Mouse (Mus musculus) stomach, embryonic 14.5 days (tissue): Measurements from ENCODE around the gene Ndfip2. TPM values are rescaled to one million over a fixed set of nuclear protein-coding genes. Genes with fewer than 3 reads are reported as not detected.

Experiments used
- ATAC-seq: fragments of 200-750 bp; cut with Nextera tagmentation; 2 replicates; pipeline ENCODE4 v1.8.0; 2017; ENCODE audit warnings: low read depth, moderate TSS enrichment; ENCODE audit not compliant: insufficient number of reproducible peaks, insufficient read depth, low FRiP score
- H3K27ac ChIP-seq: fragments of 300-500 bp; sonication (generic); 2 replicates; pipeline ENCODE4 v1.5.1; 2014; ENCODE audit warnings: mild to moderate bottlenecking, low read length, moderate library complexity, mixed read lengths
- H3K27me3 ChIP-seq: fragments of 300-500 bp; sonication (generic); 2 replicates; pipeline ENCODE4 v1.6.1; 2014; ENCODE audit warnings: low read length, control low read depth, mixed read lengths; ENCODE audit not compliant: control insufficient read depth, insufficient read depth
- H3K36me3 ChIP-seq: fragments of 300-500 bp; sonication (generic); 2 replicates; pipeline ENCODE4 v1.6.1; 2014; ENCODE audit warnings: mild to moderate bottlenecking, control low read depth, low read length, moderate library complexity, mixed read lengths; ENCODE audit not compliant: control insufficient read depth, insufficient read depth
- H3K4me1 ChIP-seq: fragments of 300-500 bp; sonication (generic); 2 replicates; pipeline ENCODE4 v1.6.1; 2014; ENCODE audit warnings: low read length, control low read depth, mixed read lengths; ENCODE audit not compliant: control insufficient read depth, insufficient read depth
- H3K4me2 ChIP-seq: fragments of 300-500 bp; sonication (generic); replicated peaks from 2 replicates; pipeline ENCODE4 v1.6.1; 2014; ENCODE audit warnings: low read depth, low read length, control low read depth
- H3K4me3 ChIP-seq: fragments of 300-500 bp; sonication (generic); 2 replicates; pipeline ENCODE4 v1.5.1; 2014; ENCODE audit warnings: low read depth, low read length, control low read depth
- H3K9ac ChIP-seq: fragments of 300-500 bp; sonication (generic); replicated peaks from 2 replicates; pipeline ENCODE4 v1.6.1; 2014; ENCODE audit warnings: low read depth, mild to moderate bottlenecking, control low read depth, low read length, moderate library complexity, mixed read lengths
- H3K9me3 ChIP-seq: fragments of 300-500 bp; sonication (generic); 2 replicates; pipeline ENCODE4 v1.6.1; 2016; ENCODE audit warnings: low read depth, low read length, control low read depth; ENCODE audit not compliant: control insufficient read depth
- WGBS: fragments of 180-500 bp; shearing (Covaris S2); extraction: QIAGEN DNeasy Blood & Tissue Kit; methylation state at CpG from one replicate; pipeline ENCODE4 v1.1.7; 2014; 5-methylcytosine and 5-hydroxymethylcytosine counted together
- polyA plus RNA-seq: library from polyadenylated mRNA; unstranded; fragments of >200 nt; fragmentation: Nextera tagmentation; extraction: Ambion mirVana; gene quantifications from 2 replicates; pipeline ENCODE4 v1.2.1, GENCODE M21; 2014

The Ndfip2 gene
- polyA plus RNA-seq, 1 experiment from 2014 or later: 71.2 TPM

- H3K36me3 ChIP-seq: peaks cover 7% of the 10 kb centered on the region; the same call in 1 of the 2 replicates
- no peaks in the 10 kb centered on the region for H3K27me3 ChIP-seq
- no peaks in the 10 kb centered on the region for H3K9me3 ChIP-seq
- H3K4me2 ChIP-seq: no peak overlapping the region
- no peak for ATAC-seq
- no peaks in the 10 kb centered on the region for H3K4me1 ChIP-seq
- H3K9ac ChIP-seq: no peak overlapping the region
- no peak overlapping the region for H3K27ac ChIP-seq
- 89% methylated on average over 9 of the region's 9 CpGs for WGBS
- no peak overlapping the region for H3K4me3 ChIP-seq
These were observed 33.8 kb downstream of the Ndfip2 start for GRCm38 (mm10) chr14:105292139-105292538.

GRCm38 (mm10) chr14:105293777-105294176, 35.4 kb downstream of the Ndfip2 start:
- Histone ChIP-seq H3K36me3 (peaks cover 10% of the 10 kb centered on the region; the same call in 1 of the 2 replicates), H3K9me3 (no peaks in the 10 kb centered on the region), H3K27me3 (no peaks in the 10 kb centered on the region), H3K4me2 (no peak overlapping the region), H3K4me1 (no peaks in the 10 kb centered on the region), H3K27ac (no peak overlapping the region), H3K9ac (no peak overlapping the region), H3K4me3 (no peak overlapping the region)
- WGBS: 87% methylated on average over 3 of the region's 3 CpGs
- no peak for ATAC-seq

GRCm38 (mm10) chr14:105295820-105296582, 37.6 kb downstream of the Ndfip2 start:
- Histone ChIP-seq H3K27me3 (no peaks in the 10 kb centered on the region), H3K9ac (no peak overlapping the region), H3K4me3 (no peak overlapping the region), H3K4me1 (no peaks in the 10 kb centered on the region), H3K36me3 (peaks cover 10% of the 10 kb centered on the region; the same call in 1 of the 2 replicates), H3K27ac (no peak overlapping the region), H3K4me2 (no peak overlapping the region), H3K9me3 (no peaks in the 10 kb centered on the region)
- ATAC-seq: no peak; the same call in 1 of the 2 replicates
- WGBS: 55% methylated on average over 6 of the region's 6 CpGs

- H3K4me1 ChIP-seq: no peaks in the 10 kb centered on the region
- no peaks in the 10 kb centered on the region for H3K27me3 ChIP-seq
- no peak overlapping the region for H3K27ac ChIP-seq
- H3K9me3 ChIP-seq: no peaks in the 10 kb centered on the region
- no peak overlapping the region for H3K4me2 ChIP-seq
- no peak for ATAC-seq
- WGBS: 72% methylated on average over 5 of the region's 5 CpGs
- H3K36me3 ChIP-seq: peaks cover 13% of the 10 kb centered on the region; the same call in 1 of the 2 replicates
- no peak overlapping the region for H3K4me3 ChIP-seq
- H3K9ac ChIP-seq: no peak overlapping the region
These were observed 41.4 kb downstream of the Ndfip2 start for GRCm38 (mm10) chr14:105299744-105300255.

- WGBS: 73% methylated on average over 10 of the region's 10 CpGs
- ATAC-seq: no peak
- no peak overlapping the region for H3K4me2 ChIP-seq
These were observed 42.2 kb downstream of the Ndfip2 start for GRCm38 (mm10) chr14:105300551-105300950.

GRCm38 (mm10) chr14:105302708-105303107, 44.3 kb downstream of the Ndfip2 start:
- Histone ChIP-seq H3K4me2 (no peak overlapping the region), H3K27ac (no peak overlapping the region), H3K27me3 (no peaks in the 10 kb centered on the region), H3K4me3 (no peak overlapping the region), H3K4me1 (no peaks in the 10 kb centered on the region), H3K36me3 (peaks cover 5% of the 10 kb centered on the region; the same call in 1 of the 2 replicates), H3K9me3 (no peaks in the 10 kb centered on the region), H3K9ac (no peak overlapping the region)
- WGBS: 77% methylated on average over 4 of the region's 4 CpGs
- no peak for ATAC-seq

More at GRCm38 (mm10) chr14:105300551-105300950, 42.2 kb downstream of the Ndfip2 start:
- Histone ChIP-seq H3K4me1 (no peaks in the 10 kb centered on the region), H3K27ac (no peak overlapping the region), H3K27me3 (no peaks in the 10 kb centered on the region), H3K36me3 (peaks cover 9% of the 10 kb centered on the region; the same call in 1 of the 2 replicates), H3K9ac (no peak overlapping the region), H3K4me3 (no peak overlapping the region), H3K9me3 (no peaks in the 10 kb centered on the region)

- peaks cover 4% of the 10 kb centered on the region; the same call in 1 of the 2 replicates for H3K36me3 ChIP-seq
- no peak overlapping the region for H3K9ac ChIP-seq
- H3K9me3 ChIP-seq: no peaks in the 10 kb centered on the region
- no peaks in the 10 kb centered on the region for H3K4me1 ChIP-seq
- 80% methylated on average over 4 of the region's 4 CpGs for WGBS
- H3K4me2 ChIP-seq: no peak overlapping the region
- H3K27ac ChIP-seq: no peak overlapping the region
- no peak for ATAC-seq
- H3K4me3 ChIP-seq: no peak overlapping the region
- H3K27me3 ChIP-seq: no peaks in the 10 kb centered on the region
These were observed 49.3 kb downstream of the Ndfip2 start for GRCm38 (mm10) chr14:105307716-105308115.

- no peak overlapping the region for H3K4me3 ChIP-seq
- H3K9me3 ChIP-seq: no peaks in the 10 kb centered on the region
- H3K36me3 ChIP-seq: peaks cover 4% of the 10 kb centered on the region; the same call in 1 of the 2 replicates
- no peak overlapping the region for H3K9ac ChIP-seq
- H3K4me1 ChIP-seq: no peaks in the 10 kb centered on the region
- H3K27ac ChIP-seq: no peak overlapping the region
- ATAC-seq: no peak
- 87% methylated on average over 4 of the region's 4 CpGs for WGBS
- no peak overlapping the region for H3K4me2 ChIP-seq
- H3K27me3 ChIP-seq: no peaks in the 10 kb centered on the region
These were observed 54.0 kb downstream of the Ndfip2 start for GRCm38 (mm10) chr14:105312366-105312765.
